Comparison of ENCODE assay signal across 7 mouse cellular contexts in the genomic region with DNA sequence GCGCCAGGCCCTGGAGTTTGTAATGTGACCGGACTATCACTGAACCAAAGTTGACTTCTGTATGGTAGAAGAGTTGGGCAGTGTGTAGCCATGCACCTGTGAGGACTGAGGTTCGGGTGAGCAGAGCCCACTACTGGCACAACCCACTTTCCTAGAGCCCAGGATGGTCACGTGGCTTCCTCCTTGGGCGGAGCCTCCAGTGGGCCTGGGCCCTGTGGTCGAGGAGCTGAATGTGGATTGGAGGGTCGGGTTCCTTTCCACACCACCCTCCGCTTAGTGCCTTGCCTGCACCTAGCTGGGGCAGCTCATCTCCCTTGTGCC. TPM values are rescaled to one million over a fixed set of nuclear protein-coding genes. Genes with fewer than 3 reads are reported as not detected.
DNase-seq lines count a peak whose midpoint lies in the region; ATAC-seq and TF ChIP-seq lines count a peak whose summit lies in the region.

No protein-coding gene starts in this region.

- peak overlapping the region; percentile 90 for H3K4me2 ChIP-seq in embryonic facial prominence, embryonic 12.5 days (replicated peaks)
- H3K4me2 ChIP-seq in limb, embryonic 11.5 days (ENCODE audit: low read depth, severe bottlenecking): peak overlapping the region; percentile 98
- peak overlapping the region; percentile 95 for H3K4me2 ChIP-seq in midbrain, embryonic 13.5 days (replicated peaks)

- H3K9ac ChIP-seq in embryonic facial prominence, embryonic 12.5 days: peak overlapping the region; percentile 65
- peak overlapping the region; percentile 76 for H3K9ac ChIP-seq in heart, adult 2 months (ENCODE audit: low read depth, low read length)
- H3K9ac ChIP-seq in limb, embryonic 11.5 days (ENCODE audit: low read length): peak overlapping the region; percentile 81
- peak overlapping the region; percentile 79 for H3K9ac ChIP-seq in midbrain, embryonic 13.5 days (replicated peaks)

- TF ChIP-seq CTCF in heart, adult 2 months (IDR thresholded peaks at IDR 0.05): no peak
- no peak for TF ChIP-seq CTCF in kidney, adult 2 months (conservative IDR thresholded peaks at IDR 0.05; ENCODE audit: insufficient read depth, insufficient read length, low read depth, low read length)
- no peak for TF ChIP-seq CTCF in small intestine, adult 2 months (IDR thresholded peaks at IDR 0.05; ENCODE audit: extremely low read depth, insufficient read length, insufficient replicate concordance, low read depth, low read length)

- TF ChIP-seq EP300 in heart, adult 2 months (IDR thresholded peaks at IDR 0.05; ENCODE audit: insufficient read depth, low read depth, low read length): peak; percentile 61

- no peaks in the 10 kb centered on the region for H3K79me2 ChIP-seq in heart, adult 2 months (replicated peaks; ENCODE audit: control insufficient read depth, insufficient read depth, low read length)

- DNase-seq in adrenal gland, postnatal 25 days: peak; percentile 82
- peak; percentile 84 to 88 for DNase-seq in heart, adult 2 months
- peak; percentile 92 for DNase-seq in kidney, adult 2 months
- peak; percentile 86 for DNase-seq in limb, embryonic 11.5 days (ENCODE audit: low spot score)

- H3K9me3 ChIP-seq in embryonic facial prominence, embryonic 12.5 days: no peaks in the 10 kb centered on the region
- H3K9me3 ChIP-seq in limb, embryonic 11.5 days (ENCODE audit: control insufficient read depth, low read length): no peaks in the 10 kb centered on the region
- H3K9me3 ChIP-seq in midbrain, embryonic 13.5 days: no peaks in the 10 kb centered on the region

- H3K27ac ChIP-seq in embryonic facial prominence, embryonic 12.5 days: peak overlapping the region; percentile 92
- peak overlapping the region; percentile 97 for H3K27ac ChIP-seq in heart, adult 2 months
- H3K27ac ChIP-seq in kidney, adult 2 months (ENCODE audit: insufficient read depth, low read depth, low read length): peak overlapping the region; percentile 88
- H3K27ac ChIP-seq in limb, embryonic 11.5 days (replicated peaks; ENCODE audit: low read depth, low read length): peak overlapping the region; percentile 90
- H3K27ac ChIP-seq in midbrain, embryonic 13.5 days: peak overlapping the region; percentile 96
- peak overlapping the region; percentile 84 for H3K27ac ChIP-seq in small intestine, adult 2 months (ENCODE audit: insufficient read depth, low read depth, low read length)

- TF ChIP-seq POLR2A in heart, adult 2 months (IDR thresholded peaks at IDR 0.05; ENCODE audit: insufficient read depth, low read depth, low read length): peak; percentile 90
- TF ChIP-seq POLR2A in kidney, adult 2 months (IDR thresholded peaks at IDR 0.05; ENCODE audit: low read depth, low read length): peak; percentile 70
- peak; percentile 56; the same call in 1 of the 2 replicates for TF ChIP-seq POLR2A in small intestine, adult 2 months (IDR thresholded peaks at IDR 0.05; ENCODE audit: low read depth, low read length)

- H3K27me3 ChIP-seq in embryonic facial prominence, embryonic 12.5 days: no peaks in the 10 kb centered on the region
- H3K27me3 ChIP-seq in heart, adult 2 months (ENCODE audit: control insufficient read depth, insufficient read depth, low read length): no peaks in the 10 kb centered on the region
- no peaks in the 10 kb centered on the region for H3K27me3 ChIP-seq in kidney, adult 2 months (replicated peaks; ENCODE audit: control insufficient read depth, insufficient read depth, low read length)
- H3K27me3 ChIP-seq in limb, embryonic 11.5 days (ENCODE audit: control insufficient read depth, insufficient read depth, low read length): no peaks in the 10 kb centered on the region
- no peaks in the 10 kb centered on the region for H3K27me3 ChIP-seq in midbrain, embryonic 13.5 days
- no peaks in the 10 kb centered on the region for H3K27me3 ChIP-seq in small intestine, adult 2 months (ENCODE audit: control insufficient read depth, insufficient read depth, low read length)

- 0% methylated on average over 8 of the region's 8 CpGs for WGBS in embryonic facial prominence, embryonic 12.5 days
- 4% methylated on average over 8 of the region's 8 CpGs for WGBS in heart, adult 2 months
- 2% methylated on average over 8 of the region's 8 CpGs for WGBS in kidney, adult 2 months
- under 1% methylated on average over 8 of the region's 8 CpGs for WGBS in limb, embryonic 11.5 days
- WGBS in midbrain, embryonic 13.5 days: 1% methylated on average over 8 of the region's 8 CpGs
- WGBS in small intestine, adult 2 months: under 1% methylated on average over 8 of the region's 8 CpGs

- H3K4me3 ChIP-seq in embryonic facial prominence, embryonic 12.5 days: peak overlapping the region; percentile 54
- peak overlapping the region; percentile 77 for H3K4me3 ChIP-seq in heart, adult 2 months
- peak overlapping the region; percentile 54 for H3K4me3 ChIP-seq in kidney, adult 2 months (ENCODE audit: insufficient read depth, low read depth, low read length)
- peak overlapping the region; percentile 64 for H3K4me3 ChIP-seq in limb, embryonic 11.5 days (ENCODE audit: low read depth, low read length)
- peak overlapping the region; percentile 58 for H3K4me3 ChIP-seq in midbrain, embryonic 13.5 days (replicated peaks)
- peak overlapping the region; percentile 71 for H3K4me3 ChIP-seq in small intestine, adult 2 months (ENCODE audit: low read depth, low read length)

- H3K4me1 ChIP-seq in embryonic facial prominence, embryonic 12.5 days: peaks cover 24% of the 10 kb centered on the region
- peaks cover 10% of the 10 kb centered on the region for H3K4me1 ChIP-seq in heart, adult 2 months (ENCODE audit: control insufficient read depth, insufficient read depth, low read length)
- peaks cover 18% of the 10 kb centered on the region for H3K4me1 ChIP-seq in kidney, adult 2 months (ENCODE audit: control insufficient read depth, insufficient read depth, low read length)
- H3K4me1 ChIP-seq in limb, embryonic 11.5 days (ENCODE audit: control insufficient read depth, insufficient read depth, low read length): peaks cover 7% of the 10 kb centered on the region; the same call in 1 of the 2 replicates
- peaks cover 26% of the 10 kb centered on the region for H3K4me1 ChIP-seq in midbrain, embryonic 13.5 days (replicated peaks)
- H3K4me1 ChIP-seq in small intestine, adult 2 months (ENCODE audit: control insufficient read depth, insufficient read depth, insufficient read length, low read length): peaks cover 16% of the 10 kb centered on the region

- peak; percentile 77 for ATAC-seq in embryonic facial prominence, embryonic 12.5 days (ENCODE audit: insufficient number of reproducible peaks, insufficient read depth, low FRiP score, low TSS enrichment)
- ATAC-seq in limb, embryonic 11.5 days (ENCODE audit: insufficient number of reproducible peaks, low FRiP score, low TSS enrichment, low read depth): peak; percentile 91
- ATAC-seq in midbrain, embryonic 13.5 days: peak; percentile 89

- intact Hi-C loops in heart, adult 2 months (cut with DNase I): loop anchor here (2.0 to 5.0 kb wide), 3 partner anchors 80 to 275 kb away; a partner anchor contains a TSS

- H3K36me3 ChIP-seq in embryonic facial prominence, embryonic 12.5 days: peaks cover 48% of the 10 kb centered on the region
- no peaks in the 10 kb centered on the region for H3K36me3 ChIP-seq in heart, adult 2 months (ENCODE audit: control insufficient read depth, insufficient read depth, low read length)
- H3K36me3 ChIP-seq in kidney, adult 2 months (ENCODE audit: control insufficient read depth, insufficient read depth, low read length): no peaks in the 10 kb centered on the region; the same call in 1 of the 2 replicates
- peaks cover 18% of the 10 kb centered on the region for H3K36me3 ChIP-seq in limb, embryonic 11.5 days (ENCODE audit: control insufficient read depth, insufficient read depth, low read length)
- H3K36me3 ChIP-seq in midbrain, embryonic 13.5 days: peaks cover 60% of the 10 kb centered on the region
- H3K36me3 ChIP-seq in small intestine, adult 2 months (ENCODE audit: control insufficient read depth, insufficient read depth, low read length): peaks cover 24% of the 10 kb centered on the region

RNA-seq across cellular contexts. Expression of a gene that starts 2.1 kb away (rescaled TPM):
- total RNA-seq in adrenal gland, postnatal 25 days (2021): 0.48 and 0.64 TPM in 2 replicates
- polyA plus RNA-seq in embryonic facial prominence, embryonic 12.5 days (2016; fragmentation: Nextera tagmentation; extraction: Ambion mirVana): 2.3 and 2.5 TPM in 2 replicates
- 10 to 100 TPM; 24.7 to 32.5 TPM for total RNA-seq in heart, adult 2 months (2021)
- polyA plus RNA-seq in heart, adult 2 months (2012; rRNA removed): 48.5 and 71.4 TPM in 2 replicates
- 0.74 and 1.6 TPM in 2 replicates for polyA plus RNA-seq in kidney, adult 2 months (2012; rRNA removed)
- polyA plus RNA-seq in limb, embryonic 11.5 days (2014; fragmentation: Nextera tagmentation; extraction: Ambion mirVana): 1.5 and 1.9 TPM in 2 replicates
- 1.7 and 2.2 TPM in 2 replicates for polyA plus RNA-seq in midbrain, embryonic 13.5 days (2015; fragmentation: Nextera tagmentation; extraction: Ambion mirVana)
- 20.3 and 20.5 TPM in 2 replicates for polyA plus RNA-seq in small intestine, adult 2 months (2012; rRNA removed)

Comparison
In these comparisons a context has a peak if more than half of its experiments do, and no peak if none do; other contexts are left out.
1. Peak in every context shown above with its lines: DNase-seq, ATAC-seq, H3K4me3 ChIP-seq and H3K27ac ChIP-seq.